Mouse (Mus musculus): ENCODE data around the gene Rps11.
"Not testable (repeated sequence)": the region's sequence is repeated elsewhere in the genome, so short reads cannot be mapped to it uniquely, and the experiment has no call there.

Gene Rps11

GRCm38 (mm10) chr7:45124224-45125143, at the start of gene Rps11:
Rps11 (minus strand) TSS chr7:45124439.
- peak; percentile 100 for DNase-seq (ENCODE audit: low spot score)

DNA sequence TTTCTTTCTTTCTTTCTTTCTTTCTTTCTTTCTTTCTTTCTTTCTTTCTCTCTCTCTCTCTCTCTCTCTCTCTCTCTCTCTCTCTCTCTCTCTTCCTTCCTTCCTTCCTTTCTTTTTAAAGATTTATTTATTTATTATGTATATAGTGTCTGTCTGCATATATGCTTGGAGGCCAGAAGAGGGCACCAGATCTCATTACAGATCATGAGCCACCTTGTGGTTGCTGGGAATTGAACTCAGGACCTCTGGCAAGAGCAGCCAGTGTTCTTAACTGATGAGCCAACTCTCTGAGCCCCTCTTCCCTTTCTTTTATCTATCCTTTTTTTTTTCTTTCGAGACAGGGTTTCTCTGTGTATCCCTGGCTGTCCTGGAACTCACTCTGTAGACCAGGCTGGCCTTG, 49.5 kb upstream of the Rps11 start:
- not testable (repeated sequence) for DNase-seq (ENCODE audit: low spot score)

DNA sequence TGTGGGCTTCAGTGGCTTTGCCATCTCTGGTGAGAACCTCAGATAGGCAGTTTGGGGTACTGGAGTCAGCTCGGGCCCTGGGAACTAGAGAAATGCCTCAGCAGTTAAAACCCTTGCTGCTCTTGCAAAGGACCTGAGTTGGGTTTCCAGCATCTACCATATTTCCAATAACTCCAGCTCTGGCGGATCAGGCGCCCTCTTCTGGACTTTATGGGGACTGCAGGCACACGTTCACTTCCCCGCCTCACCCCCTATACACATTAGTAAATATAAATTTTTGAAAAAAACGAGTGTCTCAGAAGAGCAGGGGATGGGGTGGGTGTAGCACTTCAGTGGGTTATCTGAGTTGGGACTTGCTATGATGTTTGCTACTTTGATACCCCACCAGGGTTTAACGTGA, 48.7 kb upstream of the Rps11 start:
- no peak for DNase-seq (ENCODE audit: low spot score)

DNA sequence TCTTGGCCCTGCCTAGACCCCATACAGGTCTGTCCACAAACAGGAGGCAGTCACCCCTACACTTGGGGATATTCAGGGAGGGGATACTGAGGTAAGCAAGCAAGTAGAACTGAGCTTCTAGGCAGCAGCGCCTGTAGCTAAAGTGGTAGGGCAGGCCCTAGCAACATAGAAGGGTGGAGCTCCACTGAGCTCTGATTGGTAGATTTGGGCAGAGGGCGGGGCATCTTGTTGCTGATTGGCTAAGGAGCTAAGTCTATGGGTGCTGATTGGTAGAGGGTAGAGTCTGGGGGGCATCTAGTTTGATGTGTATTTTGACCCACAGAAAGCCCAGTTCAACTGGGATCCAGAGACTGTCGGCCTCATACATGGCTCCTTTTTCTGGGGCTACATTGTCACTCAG, 45.3 kb upstream of the Rps11 start:
- DNase-seq (ENCODE audit: low spot score): no peak

GRCm38 (mm10) chr7:45168656-45169055, 44.4 kb upstream of the Rps11 start:
- no peak for DNase-seq (ENCODE audit: low spot score)

- DNase-seq (ENCODE audit: low spot score): no peak
Measured at GRCm38 (mm10) chr7:45167761-45168445, 43.7 kb upstream of the Rps11 start.

DNA sequence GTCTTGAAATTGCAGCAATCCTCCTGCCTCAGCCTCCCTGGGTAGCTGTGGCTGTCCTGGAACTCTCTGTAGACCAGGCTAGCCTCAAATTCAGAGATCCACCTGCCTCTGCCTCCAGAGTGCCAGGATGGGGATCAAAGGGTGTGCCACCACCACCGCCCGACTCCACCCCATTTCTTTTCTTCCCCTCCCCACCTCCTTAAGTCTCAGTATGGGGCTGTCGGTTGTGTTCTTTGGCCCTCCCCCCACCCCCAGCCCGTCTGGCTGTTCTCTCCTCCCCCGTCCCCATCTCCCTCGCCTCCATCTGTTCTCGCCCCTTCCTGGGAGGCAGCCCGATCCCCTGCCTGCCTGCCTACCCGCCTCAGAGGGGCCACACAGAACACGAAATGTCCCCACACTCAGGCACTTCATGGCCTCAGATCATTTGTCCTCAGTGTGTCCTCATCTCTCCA, 42.7 kb upstream of the Rps11 start:
- no peak for DNase-seq (ENCODE audit: low spot score)

DNA sequence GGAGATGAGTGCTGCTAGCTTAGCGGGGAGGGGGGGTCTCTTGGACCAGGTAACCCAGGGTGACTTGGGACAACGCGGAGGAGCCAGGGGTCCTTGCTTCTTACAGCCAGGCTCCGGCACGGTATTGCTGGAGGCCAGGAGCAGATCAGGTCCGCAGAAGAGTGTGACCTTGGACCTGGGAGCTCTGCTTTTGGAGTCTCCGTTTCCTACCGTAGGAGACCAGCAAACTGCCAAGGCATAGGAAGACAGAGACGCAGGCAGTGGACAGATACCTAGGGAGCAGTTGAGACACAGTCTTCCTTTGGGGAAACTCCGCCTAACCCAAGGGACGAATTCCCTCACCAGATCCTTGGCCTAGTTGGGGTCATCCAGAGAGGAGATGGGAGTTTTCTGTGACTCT, 41.5 kb upstream of the Rps11 start:
- no peak for DNase-seq (ENCODE audit: low spot score)

DNA sequence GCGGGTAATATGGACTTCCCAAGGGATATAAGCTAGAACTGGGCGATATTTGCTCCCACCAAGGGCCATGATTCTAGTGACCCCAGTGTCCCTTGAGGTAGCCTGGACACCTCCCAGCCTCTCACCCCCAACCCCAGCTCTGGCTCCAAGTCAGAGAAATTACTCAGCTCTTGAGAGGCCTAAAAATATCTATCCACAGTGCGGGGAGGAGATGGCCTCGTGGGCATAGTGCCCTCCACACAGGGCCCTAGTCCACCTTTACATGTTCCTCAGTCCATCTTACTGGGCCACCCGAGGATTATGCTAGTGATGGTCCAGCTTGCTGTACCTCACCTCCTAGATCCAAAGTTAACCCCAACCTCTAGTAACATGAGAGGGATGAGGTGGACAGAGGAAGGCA, 40.6 kb upstream of the Rps11 start:
- DNase-seq (ENCODE audit: low spot score): no peak

DNA sequence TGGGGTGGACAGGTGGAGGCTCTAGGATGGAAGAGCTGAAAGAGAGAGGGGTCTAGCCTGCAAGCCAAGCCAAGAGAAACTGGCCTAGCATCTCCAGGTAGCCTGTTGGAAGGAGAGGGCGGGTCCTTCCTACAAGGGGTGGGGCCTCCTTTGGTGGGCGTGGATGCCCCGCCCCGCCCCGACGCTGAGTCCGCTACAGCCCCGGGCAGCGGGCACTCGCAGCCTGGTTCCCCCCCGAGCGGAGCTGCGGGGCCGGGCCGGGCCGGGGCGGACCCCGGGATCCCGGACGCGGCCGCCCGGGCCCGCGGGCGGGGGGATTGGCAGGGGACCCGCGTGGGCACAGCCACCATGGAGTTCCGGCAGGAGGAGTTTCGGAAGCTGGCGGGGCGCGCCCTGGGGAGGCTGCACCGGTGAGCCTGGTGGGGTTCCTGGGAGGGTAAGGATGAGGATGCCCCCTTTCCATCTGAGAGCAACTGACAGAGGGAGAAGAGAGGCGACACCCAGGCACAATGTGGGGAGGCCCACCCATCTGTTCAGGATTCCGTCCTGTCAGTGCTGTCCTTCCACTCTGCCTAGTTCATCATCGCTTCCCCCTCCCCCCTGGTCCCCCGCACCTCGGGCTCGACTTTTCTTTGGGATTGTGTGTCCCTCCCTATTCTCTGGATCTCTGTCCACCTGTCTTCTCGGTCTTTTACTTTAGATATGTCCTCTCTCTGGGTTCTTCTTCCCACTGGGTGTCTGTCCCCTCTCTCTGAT, 39.7 kb upstream of the Rps11 start, which contains the start of gene Slc17a7:
Gene Slc17a7, plus strand, starts transcription at position 215 of the 756 bp plus-strand sequence.
- DNase-seq (ENCODE audit: low spot score): peak; percentile 54

DNA sequence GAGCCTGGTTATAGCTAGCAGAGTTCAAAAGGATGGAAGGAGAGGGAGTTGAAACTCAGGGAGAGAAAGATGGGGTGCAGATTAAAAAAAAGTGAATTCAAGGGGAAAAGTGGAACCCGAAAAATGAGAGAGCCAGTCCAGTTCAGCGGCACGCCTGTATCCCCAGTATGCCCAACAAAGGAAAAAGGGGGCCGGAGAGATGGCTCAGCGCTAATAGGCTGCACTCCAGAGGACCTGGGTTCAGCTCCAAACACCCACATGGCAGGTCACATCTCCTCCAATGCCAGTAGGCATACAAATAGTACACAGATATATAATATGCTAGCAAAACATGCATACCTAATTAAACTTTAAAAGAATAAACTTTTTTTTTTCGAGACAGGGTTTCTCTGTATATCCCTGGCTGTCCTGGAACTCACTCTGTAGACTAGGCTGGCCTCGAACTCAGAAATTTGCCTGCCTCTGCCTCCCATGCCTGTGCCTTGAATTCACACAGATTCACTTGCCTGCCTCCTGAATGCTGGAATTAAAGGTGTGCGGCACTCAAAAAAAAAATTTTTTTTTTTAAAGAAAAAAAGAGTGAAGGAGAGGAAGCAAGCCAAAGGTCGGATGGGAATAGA, 38.9 kb upstream of the Rps11 start:
- DNase-seq (ENCODE audit: low spot score): no peak

- no peak for DNase-seq (ENCODE audit: low spot score)
Measured at GRCm38 (mm10) chr7:45162551-45162950, 38.3 kb upstream of the Rps11 start.

GRCm38 (mm10) chr7:45161612-45162473, 37.6 kb upstream of the Rps11 start:
- DNase-seq (ENCODE audit: low spot score): peak; percentile 95

DNA sequence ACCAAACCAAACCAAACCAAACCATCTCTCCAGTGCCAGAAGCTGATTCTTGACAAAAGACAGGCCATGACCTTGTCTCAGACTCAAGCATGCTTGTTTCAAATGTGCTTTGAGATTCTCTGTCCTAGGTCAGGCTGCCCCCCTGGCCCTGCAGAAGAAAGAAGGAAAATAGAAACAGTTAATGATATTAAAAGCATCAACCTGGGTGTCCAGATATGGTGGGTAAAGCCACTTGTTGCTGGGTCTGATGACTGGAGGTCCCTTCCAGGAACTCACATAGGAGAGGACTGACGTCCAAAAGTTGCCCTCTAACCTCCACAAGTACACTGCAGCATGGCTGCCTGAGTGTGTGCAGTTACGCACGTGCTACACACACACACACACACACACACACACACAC, 36.6 kb upstream of the Rps11 start:
- DNase-seq (ENCODE audit: low spot score): no peak

- DNase-seq (ENCODE audit: low spot score): no peak
Measured at GRCm38 (mm10) chr7:45160316-45160800, 36.1 kb upstream of the Rps11 start.

DNA sequence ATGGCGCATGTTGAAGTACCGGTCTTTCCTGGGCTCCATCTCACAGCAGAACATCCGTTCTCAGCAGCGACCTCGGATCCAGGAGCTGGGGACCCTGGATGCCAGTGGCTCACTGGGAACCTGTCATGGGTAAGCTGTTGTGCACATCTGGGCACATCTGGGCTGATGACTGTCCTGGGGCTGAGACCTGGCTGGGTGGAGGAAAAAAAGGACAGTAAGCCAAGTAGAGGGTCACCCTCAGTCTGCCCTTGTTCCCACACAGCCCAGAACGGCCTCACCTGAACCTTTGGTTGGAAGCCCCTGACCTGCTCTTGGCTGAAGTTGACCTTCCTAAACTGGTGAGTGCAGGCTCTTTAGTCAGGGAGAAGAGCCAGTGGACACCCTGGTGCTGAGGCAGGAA, 34.8 kb upstream of the Rps11 start:
- no peak for DNase-seq (ENCODE audit: low spot score)

DNA sequence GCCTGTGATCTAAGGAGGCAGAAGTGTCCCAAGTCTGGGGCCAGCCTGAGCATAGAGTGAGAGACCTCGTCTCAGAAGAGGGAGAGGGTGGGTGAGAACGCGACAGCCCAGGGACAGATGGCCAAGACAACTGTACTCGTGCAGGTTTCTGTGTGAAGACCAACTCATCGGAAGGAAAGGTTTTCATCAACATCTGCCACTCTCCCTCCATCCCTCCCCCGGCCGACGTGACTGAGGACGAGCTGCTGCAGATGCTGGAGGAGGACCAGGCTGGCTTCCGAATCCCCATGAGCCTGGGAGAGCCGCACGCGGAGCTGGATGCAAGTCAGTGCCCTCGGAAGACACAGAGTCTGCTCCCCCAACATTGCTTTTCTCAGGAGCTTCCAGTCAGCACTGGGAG, 33.2 kb upstream of the Rps11 start:
- no peak for DNase-seq (ENCODE audit: low spot score)

DNA sequence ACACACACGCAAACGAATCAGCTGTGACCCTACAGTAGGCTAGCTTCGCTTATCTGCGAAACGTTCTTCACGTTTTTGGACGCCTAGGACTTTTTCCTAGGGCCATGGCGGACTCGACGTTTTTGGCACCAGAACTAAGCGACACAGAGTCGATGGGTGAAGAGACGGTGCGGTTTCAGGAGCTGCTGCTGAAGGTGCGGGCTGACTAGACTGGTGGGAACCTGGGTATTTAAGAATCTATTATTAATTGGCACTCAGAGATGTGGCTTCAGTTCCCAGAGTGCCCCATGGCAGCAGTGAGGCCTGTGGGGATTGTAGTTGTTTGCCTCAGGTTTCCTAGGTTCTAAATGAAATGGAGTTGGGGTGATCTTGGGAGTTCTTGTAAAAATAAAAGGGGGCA, 32.0 kb upstream of the Rps11 start:
- DNase-seq (ENCODE audit: low spot score): no peak

DNA sequence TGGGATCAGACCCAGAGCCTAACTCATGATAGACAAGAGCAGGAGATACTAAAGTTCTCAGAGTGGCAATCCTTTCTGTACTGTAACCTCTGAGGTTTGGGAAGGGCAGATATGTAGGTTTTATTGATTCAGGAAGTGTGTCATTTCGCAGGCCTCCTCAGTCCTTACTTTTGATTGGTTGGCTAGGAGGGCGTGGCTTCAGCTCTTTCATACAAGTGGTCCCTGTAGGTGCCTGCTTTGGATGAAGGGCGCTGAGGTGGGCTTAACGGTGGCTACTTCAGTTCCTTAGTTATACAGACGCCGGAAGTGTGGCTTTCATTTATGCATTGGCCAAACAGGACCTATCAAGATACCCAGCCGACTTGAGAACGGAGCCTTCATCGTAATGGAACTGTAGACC, 31.4 kb upstream of the Rps11 start:
- DNase-seq (ENCODE audit: low spot score): no peak

- DNase-seq (ENCODE audit: low spot score): peak; percentile 39
Measured at GRCm38 (mm10) chr7:45154993-45155514, 30.8 kb upstream of the Rps11 start.
